Mouse (Mus musculus) liver, postnatal 0 days (tissue): ENCODE results near the gene Ctsll3. TPM values are rescaled to one million over a fixed set of nuclear protein-coding genes. Genes with fewer than 3 reads are reported as not detected.

Experiments used
- ATAC-seq: fragments of 200-750 bp; cut with Nextera tagmentation; 2 replicates; pipeline ENCODE4 v1.8.0; 2017; ENCODE audit warnings: mild to moderate bottlenecking, moderate library complexity
- DNase-seq: peaks from one replicate; pipeline ENCODE4 v3.0.0-alpha.2; 2016
- H3K27ac ChIP-seq: fragments of 300-500 bp; sonication (generic); 2 replicates; pipeline ENCODE4 v1.5.1; 2014; ENCODE audit warnings: antibody characterized with exemption, moderate library complexity, mild to moderate bottlenecking, low read depth
- H3K27me3 ChIP-seq: fragments of 300-500 bp; sonication (generic); 2 replicates; pipeline ENCODE4 v1.6.1; 2014; ENCODE audit warnings: low read length, control low read depth, mixed read lengths; ENCODE audit not compliant: insufficient read depth
- H3K36me3 ChIP-seq: fragments of 300-500 bp; sonication (generic); replicated peaks from 2 replicates; pipeline ENCODE4 v1.6.1; 2014; ENCODE audit warnings: mild to moderate bottlenecking, control low read depth, low read length, moderate library complexity, mixed read lengths; ENCODE audit not compliant: insufficient read depth
- H3K4me1 ChIP-seq: fragments of 300-500 bp; sonication (generic); 2 replicates; pipeline ENCODE4 v1.6.1; 2014; ENCODE audit warnings: antibody characterized with exemption, mild to moderate bottlenecking, control low read depth; ENCODE audit not compliant: insufficient read depth
- H3K4me2 ChIP-seq: fragments of 300-500 bp; sonication (generic); 2 replicates; pipeline ENCODE4 v1.6.1; 2014; ENCODE audit warnings: low read depth, mild to moderate bottlenecking, low read length, moderate library complexity, mixed read lengths
- H3K4me3 ChIP-seq: fragments of 300-500 bp; sonication (generic); 2 replicates; pipeline ENCODE4 v1.5.1; 2014; ENCODE audit warnings: low read depth, low read length
- H3K9ac ChIP-seq: fragments of 300-500 bp; sonication (generic); replicated peaks from 2 replicates; pipeline ENCODE4 v1.6.1; 2014; ENCODE audit warnings: mild to moderate bottlenecking, moderate library complexity
- H3K9me3 ChIP-seq: fragments of 300-500 bp; sonication (generic); 2 replicates; pipeline ENCODE4 v1.6.1; 2016; ENCODE audit warnings: mild to moderate bottlenecking, control low read depth, low read length, mixed read lengths
- CTCF ChIP-seq: sonication (generic); IDR thresholded peaks from 2 replicates; pipeline ENCODE4 v1.5.1; 2016; ENCODE audit warnings: antibody characterized with exemption, low read depth
- EP300 ChIP-seq: IDR thresholded peaks from 2 replicates; pipeline ENCODE4 v1.6.1; 2016; ENCODE audit warnings: antibody characterized with exemption, low read depth, mild to moderate bottlenecking
- WGBS: fragments of 180-500 bp; shearing (Covaris S2); extraction: QIAGEN DNeasy Blood & Tissue Kit; methylation state at CpG from one replicate; pipeline ENCODE4 v1.1.7; 2014; ENCODE audit not compliant: insufficient replicate concordance; 5-methylcytosine and 5-hydroxymethylcytosine counted together
- polyA plus RNA-seq: library from polyadenylated mRNA; unstranded; fragments of >200 nt; fragmentation: Nextera tagmentation; extraction: Ambion mirVana; gene quantifications from 2 replicates; pipeline ENCODE4 v1.2.1, GENCODE M21; 2015

Ctsll3 gene
- polyA plus RNA-seq, 1 experiment from 2014 or later, result not detected

DNA sequence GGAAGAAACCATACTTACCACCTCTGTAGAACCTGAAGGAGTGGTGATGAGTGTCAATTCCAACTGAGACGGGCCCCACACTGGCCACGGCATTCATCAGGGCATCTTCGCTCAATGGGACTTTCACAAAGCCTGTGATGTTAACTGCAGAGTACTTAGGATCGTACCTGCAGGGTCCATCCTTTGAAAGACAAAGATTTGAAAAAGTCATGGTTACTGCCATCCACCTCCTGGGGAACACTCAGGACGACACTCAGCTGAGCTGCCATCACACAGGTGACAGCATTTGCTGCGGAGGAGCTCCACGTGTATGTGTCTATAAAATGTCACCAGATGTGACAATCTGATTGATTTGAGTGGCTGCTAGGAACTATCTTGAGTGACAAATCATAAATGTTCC lies 19.3 kb downstream of the Ctsll3 start:
- Histone ChIP-seq H3K27me3 (no peaks in the 10 kb centered on the region), H3K9ac (no peak overlapping the region), H3K27ac (no peak overlapping the region), H3K9me3 (no peaks in the 10 kb centered on the region), H3K4me2 (no peak overlapping the region), H3K4me1 (no peaks in the 10 kb centered on the region), H3K4me3 (no peak overlapping the region), H3K36me3 (no peaks in the 10 kb centered on the region)
- ATAC-seq, result no peak
- 73% methylated on average over 7 of the region's 7 CpGs for whole genome bisulfite sequencing
- TF ChIP-seq EP300, result no peak
- no peak for TF ChIP-seq CTCF
- no peak for DNase-seq

DNA sequence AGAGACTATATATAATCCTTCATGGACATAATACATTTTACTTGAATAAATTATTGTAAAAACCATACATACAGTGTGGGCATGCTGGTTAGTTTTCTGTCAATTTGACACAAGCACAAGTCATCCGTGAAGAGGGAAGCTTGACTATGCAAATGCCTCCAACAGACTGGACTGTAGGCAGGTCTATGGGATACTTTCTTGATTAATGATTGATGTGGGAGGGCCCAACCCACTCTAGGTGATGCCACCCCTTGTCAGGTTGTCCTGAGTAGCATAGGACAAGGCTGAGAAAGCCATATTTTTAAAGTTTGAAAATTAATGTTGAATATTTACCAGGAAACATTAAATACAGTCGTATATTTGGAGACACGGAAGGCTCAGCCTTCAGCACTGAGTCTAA lies 22.1 kb downstream of the Ctsll3 start:
- no peak for ATAC-seq
- Histone ChIP-seq H3K9me3 (no peaks in the 10 kb centered on the region), H3K27me3 (no peaks in the 10 kb centered on the region), H3K4me2 (no peak overlapping the region), H3K27ac (no peak overlapping the region), H3K4me1 (no peaks in the 10 kb centered on the region), H3K36me3 (no peaks in the 10 kb centered on the region), H3K9ac (no peak overlapping the region), H3K4me3 (no peak overlapping the region)
- TF ChIP-seq CTCF (no peak), EP300 (no peak)
- 71% methylated on average over 3 of the region's 3 CpGs for WGBS
- no peak for DNase-seq

DNA sequence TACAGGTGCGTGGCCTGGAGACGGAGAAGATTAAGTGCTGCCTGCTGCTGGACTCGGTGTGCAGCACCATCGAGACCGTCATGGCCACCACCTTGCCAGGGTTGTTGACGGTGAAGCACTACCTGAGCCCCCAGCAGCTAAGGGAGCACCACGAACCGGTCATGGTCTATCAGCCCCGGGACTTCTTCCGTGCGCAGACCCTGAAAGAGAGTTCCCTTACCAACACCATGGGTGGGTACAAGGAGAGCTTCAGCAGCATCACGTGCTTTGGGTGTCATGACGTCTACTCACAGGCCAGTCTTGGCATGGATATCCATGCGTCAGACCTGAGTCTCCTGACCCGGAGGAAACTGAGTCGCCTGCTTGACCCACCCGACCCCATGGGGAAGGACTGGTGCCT lies 41.5 kb downstream of the Ctsll3 start:
- H3K9me3 ChIP-seq, result no peaks in the 10 kb centered on the region
- 89% methylated on average over 17 of the region's 17 CpGs for WGBS
- TF ChIP-seq CTCF (no peak), EP300 (no peak)
- no peak for DNase-seq
- no peak overlapping the region for H3K9ac ChIP-seq
- no peak overlapping the region for H3K4me2 ChIP-seq
- H3K27me3 ChIP-seq, result no peaks in the 10 kb centered on the region
- no peak for ATAC-seq
- no peak overlapping the region for H3K4me3 ChIP-seq
- no peak overlapping the region for H3K27ac ChIP-seq
- no peaks in the 10 kb centered on the region for H3K4me1 ChIP-seq
- peaks cover 20% of the 10 kb centered on the region for H3K36me3 ChIP-seq

- no peak for ATAC-seq
- no peaks in the 10 kb centered on the region for H3K9me3 ChIP-seq
- no peak overlapping the region for H3K27ac ChIP-seq
- H3K4me3 ChIP-seq, result no peak overlapping the region
- TF ChIP-seq CTCF (no peak), EP300 (no peak)
- H3K36me3 ChIP-seq, result peaks cover 20% of the 10 kb centered on the region
- no peak overlapping the region for H3K9ac ChIP-seq
- no peak overlapping the region for H3K4me2 ChIP-seq
- no peak for DNase-seq
- H3K4me1 ChIP-seq, result no peaks in the 10 kb centered on the region
- H3K27me3 ChIP-seq, result no peaks in the 10 kb centered on the region
- 91% methylated on average over 12 of the region's 12 CpGs for WGBS
These were observed 42.3 kb downstream of the Ctsll3 start for GRCm38 (mm10) chr13:60760392-60760791.

GRCm38 (mm10) chr13:60759136-60759535 lies 43.5 kb downstream of the Ctsll3 start:
- H3K4me1 ChIP-seq, result no peaks in the 10 kb centered on the region
- H3K4me2 ChIP-seq, result no peak overlapping the region
- H3K36me3 ChIP-seq, result peaks cover 20% of the 10 kb centered on the region
- 45% methylated on average over 6 of the region's 6 CpGs for WGBS
- no peaks in the 10 kb centered on the region for H3K27me3 ChIP-seq
- H3K4me3 ChIP-seq, result no peak overlapping the region
- H3K9ac ChIP-seq, result no peak overlapping the region
- no peak overlapping the region for H3K27ac ChIP-seq
- no peaks in the 10 kb centered on the region for H3K9me3 ChIP-seq
- no peak for ATAC-seq
- TF ChIP-seq CTCF (peak; percentile 75), EP300 (no peak)
- DNase-seq, result no peak

DNA sequence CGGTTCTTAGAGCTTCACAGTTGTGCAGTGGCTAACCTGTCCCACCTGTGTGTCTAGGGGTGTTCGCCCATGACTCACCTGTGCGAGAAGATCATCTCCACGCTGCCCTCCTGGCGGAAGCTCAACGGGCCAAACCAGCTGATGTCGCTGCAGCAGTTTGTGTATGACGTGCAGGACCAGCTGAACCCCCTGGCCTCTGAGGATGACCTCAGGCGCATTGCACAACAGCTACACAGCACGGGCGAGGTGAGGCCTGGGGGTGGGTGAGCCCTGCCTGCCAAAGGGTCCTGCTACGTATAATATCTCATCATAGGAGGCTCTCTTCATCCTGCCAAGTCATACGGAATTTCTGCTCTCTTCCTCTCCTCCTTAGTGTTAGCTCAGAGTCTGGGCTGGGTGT lies 45.4 kb downstream of the Ctsll3 start:
- WGBS, result 64% methylated on average over 13 of the region's 13 CpGs
- ATAC-seq (peak; percentile 84), DNase-seq (peak; percentile 40)
- Histone ChIP-seq H3K27me3 (no peaks in the 10 kb centered on the region), H3K9me3 (no peaks in the 10 kb centered on the region), H3K4me1 (no peaks in the 10 kb centered on the region), H3K4me3 (no peak overlapping the region), H3K9ac (no peak overlapping the region), H3K36me3 (peaks cover 31% of the 10 kb centered on the region), H3K27ac (no peak overlapping the region), H3K4me2 (no peak overlapping the region)
- no peak for TF ChIP-seq EP300
- TF ChIP-seq CTCF, result no peak

DNA sequence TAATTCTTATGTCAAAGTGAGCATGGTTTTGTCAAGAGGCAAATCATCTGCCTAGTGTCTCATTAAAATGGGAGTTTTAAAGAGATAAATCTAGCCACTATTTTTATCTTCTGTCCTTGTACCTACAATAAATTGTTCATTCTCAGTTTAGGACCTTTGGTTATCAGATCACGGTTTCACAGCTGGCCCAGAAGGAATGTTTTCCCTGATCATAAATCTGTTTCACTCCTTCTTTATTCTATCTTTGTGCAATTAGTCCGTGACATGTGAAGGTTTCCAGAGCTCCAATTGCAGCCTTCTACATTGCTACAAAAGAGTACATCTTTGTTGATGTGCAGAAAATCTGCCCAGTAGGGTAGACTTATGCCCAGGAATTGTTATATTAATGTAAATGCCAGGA lies 47.4 kb downstream of the Ctsll3 start:
- Histone ChIP-seq H3K9me3 (no peaks in the 10 kb centered on the region), H3K4me1 (no peaks in the 10 kb centered on the region), H3K36me3 (peaks cover 32% of the 10 kb centered on the region), H3K4me2 (no peak overlapping the region), H3K27me3 (no peaks in the 10 kb centered on the region), H3K27ac (no peak overlapping the region), H3K9ac (no peak overlapping the region), H3K4me3 (no peak overlapping the region)
- ATAC-seq (no peak), DNase-seq (no peak)
- WGBS, result 73% methylated on average over 2 of the region's 2 CpGs
- TF ChIP-seq EP300, result no peak
- no peak for TF ChIP-seq CTCF
